Mouse (Mus musculus): ENCODE data around the gene Yif1a. TPM values are rescaled to one million over a fixed set of nuclear protein-coding genes. Genes with fewer than 3 reads are reported as not detected.

Yif1a gene
- total RNA-seq (2012; rRNA removed): 84.4 and 110 TPM in 2 replicates

GRCm38 (mm10) chr19:5087884-5088728, at the start of gene Yif1a:
Gene Yif1a, plus strand, starts transcription at chr19:5088538.
- H3K4me3 ChIP-seq (ENCODE audit: insufficient read depth in 1 of 2, low read depth in 1 of 2, low read length in 2 of 2, poor library complexity in 1 of 2, severe bottlenecking in 1 of 2): peak within 1 kb of the TSS; percentile 96
- no peak within 1 kb of the TSS; the same call in 1 of the 2 replicates for H3K27ac ChIP-seq (ENCODE audit: insufficient read depth, low read depth, low read length, poor library complexity, severe bottlenecking)
- DNase-seq (ENCODE audit: low read depth, low spot score): peak; percentile 98
- TF ChIP-seq HCFC1 (IDR thresholded peaks at IDR 0.05; ENCODE audit: borderline replicate concordance, insufficient read depth, low read length): peak; percentile 65; the same call in 1 of the 2 replicates
- TF ChIP-seq ZC3H11A (IDR thresholded peaks at IDR 0.05; ENCODE audit: borderline replicate concordance, low read depth, low read length): peak; percentile 31; the same call in 1 of the 2 replicates
- TF ChIP-seq ZNF384 (IDR thresholded peaks at IDR 0.05; ENCODE audit: low read depth, low read length): 0 out of 2 replicates have a peak, but pooled peaks have one; percentile 6
- TF ChIP-seq CHD2 (IDR thresholded peaks at IDR 0.05; ENCODE audit: low read depth, low read length): peak; percentile 79
- no peak for TF ChIP-seq MAFK (IDR thresholded peaks at IDR 0.05; ENCODE audit: insufficient read depth, low read depth, low read length)
- in situ Hi-C loops (cut with MboI; ENCODE audit: low sequenced_read_pairs in 2 of 2, unreplicated experiment in 2 of 2): no loop called here
- peaks cover 2 to 16% of the 10 kb centered on the region in 2 experiments; a peak in 3 of 4 replicates for H3K4me1 ChIP-seq (ENCODE audit: control insufficient read depth in 2 of 2, insufficient read depth in 2 of 2, low read length in 2 of 2, poor library complexity in 1 of 2)
- peak within 1 kb of the TSS; percentile 88 for H3K9ac ChIP-seq (ENCODE audit: insufficient read depth, low read depth, low read length, poor library complexity, severe bottlenecking)
- H3K36me3 ChIP-seq (ENCODE audit: control insufficient read depth, insufficient read depth, low read length, poor library complexity, severe bottlenecking): peaks cover 10% of the 10 kb centered on the region
- no peaks in the 10 kb centered on the region for H3K9me3 ChIP-seq (ENCODE audit: control insufficient read depth, insufficient read depth, low read depth, low read length)

DNA sequence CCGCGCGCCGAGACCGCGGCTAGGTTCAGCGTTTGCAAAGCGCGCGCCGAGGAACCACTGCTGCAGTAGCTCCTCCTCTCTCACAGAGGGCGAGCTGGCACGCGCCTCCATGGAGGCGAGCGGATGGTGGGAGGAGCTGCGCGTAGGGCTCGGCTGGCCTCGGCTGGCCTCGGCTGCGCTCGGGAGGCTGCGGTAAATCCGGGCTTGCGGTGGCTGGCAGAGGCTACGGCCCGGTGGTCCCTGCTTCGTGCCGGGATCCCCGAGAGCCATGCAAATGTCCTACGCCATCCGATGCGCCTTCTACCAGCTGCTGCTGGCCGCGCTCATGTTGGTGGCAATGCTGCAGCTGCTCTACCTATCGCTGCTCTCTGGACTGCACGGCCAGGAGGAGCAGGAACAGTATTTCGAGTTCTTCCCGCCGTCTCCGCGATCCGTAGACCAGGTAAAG, 49.6 kb upstream of the Yif1a start, which contains the start of the genes B4gat1 and AC124502.3:
TSS of gene B4gat1 (plus strand) at position 118 of the 448 bp plus-strand sequence.
TSS of gene AC124502.3 (plus strand) at position 183 of the 448 bp plus-strand sequence.
- H3K27ac ChIP-seq (ENCODE audit: insufficient read depth, low read depth, low read length, poor library complexity, severe bottlenecking): no peak within 1 kb of the TSS
- H3K9me3 ChIP-seq (ENCODE audit: control insufficient read depth, insufficient read depth, low read depth, low read length): no peaks in the 10 kb centered on the region
- in situ Hi-C loops (cut with MboI; ENCODE audit: low sequenced_read_pairs in 2 of 2, unreplicated experiment in 2 of 2): no loop called here
- H3K4me3 ChIP-seq (ENCODE audit: insufficient read depth in 1 of 2, low read depth in 1 of 2, low read length in 2 of 2, poor library complexity in 1 of 2, severe bottlenecking in 1 of 2): peak within 1 kb of the TSS; percentile 70 to 77
- H3K36me3 ChIP-seq (ENCODE audit: control insufficient read depth, insufficient read depth, low read length, poor library complexity, severe bottlenecking): no peaks in the 10 kb centered on the region
- 0 out of 2 replicates have a peak, but pooled peaks have one; percentile 6 for TF ChIP-seq CHD2 (IDR thresholded peaks at IDR 0.05; ENCODE audit: low read depth, low read length)
- TF ChIP-seq ZC3H11A (IDR thresholded peaks at IDR 0.05; ENCODE audit: borderline replicate concordance, low read depth, low read length): no peak
- DNase-seq (ENCODE audit: low read depth, low spot score): peak; percentile 60
- H3K4me1 ChIP-seq (ENCODE audit: control insufficient read depth in 2 of 2, insufficient read depth in 2 of 2, low read length in 2 of 2, poor library complexity in 1 of 2): peaks cover 4 to 6% of the 10 kb centered on the region in 2 experiments; a peak in 3 of 4 replicates
- peak within 1 kb of the TSS; percentile 77 for H3K9ac ChIP-seq (ENCODE audit: insufficient read depth, low read depth, low read length, poor library complexity, severe bottlenecking)

DNA sequence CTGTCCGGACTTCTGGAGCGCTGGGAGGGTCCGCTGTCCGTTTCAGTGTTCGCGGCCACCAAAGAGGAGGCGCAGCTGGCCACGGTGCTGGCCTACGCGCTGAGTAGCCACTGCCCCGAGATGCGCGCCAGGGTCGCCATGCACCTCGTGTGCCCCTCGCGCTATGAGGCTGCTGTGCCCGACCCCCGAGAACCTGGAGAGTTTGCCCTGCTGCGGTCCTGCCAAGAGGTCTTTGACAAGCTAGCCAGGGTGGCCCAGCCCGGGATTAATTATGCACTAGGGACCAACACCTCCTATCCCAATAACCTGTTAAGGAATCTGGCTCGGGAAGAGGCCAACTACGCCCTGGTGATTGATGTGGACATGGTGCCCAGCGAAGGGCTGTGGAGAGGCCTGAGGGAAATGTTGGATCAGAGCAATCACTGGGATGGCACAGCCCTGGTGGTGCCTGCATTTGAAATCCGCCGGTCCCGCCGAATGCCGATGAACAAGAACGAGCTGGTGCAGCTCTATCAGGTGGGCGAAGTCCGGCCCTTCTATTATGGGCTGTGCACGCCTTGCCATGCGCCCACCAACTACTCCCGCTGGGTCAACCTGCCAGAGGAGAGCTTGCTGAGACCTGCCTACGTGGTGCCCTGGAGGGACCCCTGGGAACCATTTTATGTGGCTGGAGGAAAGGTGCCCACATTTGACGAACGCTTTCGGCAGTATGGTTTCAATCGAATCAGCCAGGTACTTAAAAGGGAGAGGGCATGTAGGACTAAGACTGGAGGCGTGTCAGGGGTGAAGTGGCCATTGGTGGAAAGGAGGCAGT, 48.8 kb upstream of the Yif1a start:
- in situ Hi-C loops (cut with MboI; ENCODE audit: low sequenced_read_pairs in 2 of 2, unreplicated experiment in 2 of 2): no loop called here
- H3K27ac ChIP-seq (ENCODE audit: insufficient read depth, low read depth, low read length, poor library complexity, severe bottlenecking): no peak overlapping the region

DNA sequence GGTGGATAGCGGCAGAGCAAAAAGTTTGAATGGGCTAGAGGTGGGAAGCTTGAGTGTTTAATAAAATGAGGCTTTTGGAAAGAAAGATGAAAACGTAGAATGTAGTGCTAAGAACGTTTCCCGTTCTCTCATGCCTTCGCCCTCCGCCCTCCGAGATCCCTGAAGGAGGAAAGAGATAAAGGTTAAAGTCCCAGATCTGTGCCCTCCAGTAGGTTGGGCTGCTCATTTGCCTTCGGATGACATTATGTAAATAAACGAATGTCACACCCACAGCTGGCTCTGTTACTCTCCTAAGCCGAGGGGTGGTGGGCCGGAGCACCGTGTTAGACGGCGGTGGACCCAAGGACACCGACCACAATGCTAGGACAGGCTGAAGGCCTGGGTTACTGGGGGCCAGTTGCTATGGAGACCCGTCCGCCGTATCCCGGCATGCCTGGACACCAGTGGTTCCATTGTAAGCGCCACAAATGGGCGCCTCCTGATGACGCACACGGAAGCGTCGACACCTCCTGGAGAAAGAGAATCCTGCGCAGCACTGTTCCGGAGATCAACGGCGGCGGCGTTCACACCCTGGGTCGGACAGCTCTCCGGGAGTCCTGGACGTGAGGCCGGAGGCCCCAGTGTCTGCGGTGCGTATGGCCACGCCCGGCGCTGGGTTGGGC, 47.3 kb upstream of the Yif1a start, which contains the start of gene Brms1:
TSS of gene Brms1 (plus strand) at position 493 of the 662 bp plus-strand sequence.
- TF ChIP-seq ZC3H11A (IDR thresholded peaks at IDR 0.05; ENCODE audit: borderline replicate concordance, low read depth, low read length) (no peak), HCFC1 (IDR thresholded peaks at IDR 0.05; ENCODE audit: borderline replicate concordance, insufficient read depth, low read length) (peak; percentile 86)
- 0 out of 2 replicates have a peak within 1 kb of the TSS, but pooled peaks have one; percentile 19 for H3K27ac ChIP-seq (ENCODE audit: insufficient read depth, low read depth, low read length, poor library complexity, severe bottlenecking)
- in situ Hi-C loops (cut with MboI; ENCODE audit: low sequenced_read_pairs in 2 of 2, unreplicated experiment in 2 of 2): no loop called here
- H3K36me3 ChIP-seq (ENCODE audit: control insufficient read depth, insufficient read depth, low read length, poor library complexity, severe bottlenecking): no peaks in the 10 kb centered on the region
- DNase-seq (ENCODE audit: low read depth, low spot score): peak; percentile 93
- peak within 1 kb of the TSS; percentile 70 to 95 for H3K4me3 ChIP-seq (ENCODE audit: insufficient read depth in 1 of 2, low read depth in 1 of 2, low read length in 2 of 2, poor library complexity in 1 of 2, severe bottlenecking in 1 of 2)
- H3K9me3 ChIP-seq (ENCODE audit: control insufficient read depth, insufficient read depth, low read depth, low read length): no peaks in the 10 kb centered on the region
- peak within 1 kb of the TSS; percentile 92 for H3K9ac ChIP-seq (ENCODE audit: insufficient read depth, low read depth, low read length, poor library complexity, severe bottlenecking)
- H3K4me1 ChIP-seq (ENCODE audit: control insufficient read depth in 2 of 2, insufficient read depth in 2 of 2, low read length in 2 of 2, poor library complexity in 1 of 2): peaks cover 4 to 6% of the 10 kb centered on the region in 2 experiments; a peak in 3 of 4 replicates

More for the DNA sequence above, 48.8 kb upstream of the Yif1a start:
- H3K36me3 ChIP-seq (ENCODE audit: control insufficient read depth, insufficient read depth, low read length, poor library complexity, severe bottlenecking): no peaks in the 10 kb centered on the region
- H3K9ac ChIP-seq (ENCODE audit: insufficient read depth, low read depth, low read length, poor library complexity, severe bottlenecking): peak overlapping the region; percentile 77
- no peak for TF ChIP-seq ZC3H11A (IDR thresholded peaks at IDR 0.05; ENCODE audit: borderline replicate concordance, low read depth, low read length)
- TF ChIP-seq ZNF384 (IDR thresholded peaks at IDR 0.05; ENCODE audit: low read depth, low read length): no peak
- no peak for TF ChIP-seq MAFK (IDR thresholded peaks at IDR 0.05; ENCODE audit: insufficient read depth, low read depth, low read length)
- no peak for TF ChIP-seq CHD2 (IDR thresholded peaks at IDR 0.05; ENCODE audit: low read depth, low read length)
- no peak for TF ChIP-seq HCFC1 (IDR thresholded peaks at IDR 0.05; ENCODE audit: borderline replicate concordance, insufficient read depth, low read length)
- no peak for DNase-seq (ENCODE audit: low read depth, low spot score)
- H3K4me1 ChIP-seq (ENCODE audit: control insufficient read depth in 2 of 2, insufficient read depth in 2 of 2, low read length in 2 of 2, poor library complexity in 1 of 2): peaks cover 4 to 6% of the 10 kb centered on the region in 2 experiments; a peak in 3 of 4 replicates
- no peaks in the 10 kb centered on the region for H3K9me3 ChIP-seq (ENCODE audit: control insufficient read depth, insufficient read depth, low read depth, low read length)
- H3K4me3 ChIP-seq (ENCODE audit: insufficient read depth in 1 of 2, low read depth in 1 of 2, low read length in 2 of 2, poor library complexity in 1 of 2, severe bottlenecking in 1 of 2): peak overlapping the region; percentile 70 to 77

All from ES-E14 (cell line).